Mouse (Mus musculus) spleen, adult 2 months (tissue): ENCODE results near the gene Dmap1.

Source experiments
- CTCF ChIP-seq: fragments of 200-500 bp; IDR thresholded peaks from 2 replicates; pipeline ENCODE4 v1.5.1; 2011; ENCODE audit warnings: mild to moderate bottlenecking, inconsistent platforms; ENCODE audit not compliant: insufficient read depth, insufficient read length, insufficient replicate concordance; ENCODE audit errors: extremely low read depth
- POLR2A ChIP-seq: fragments of 200-500 bp; IDR thresholded peaks from 2 replicates; pipeline ENCODE4 v1.6.1; 2011; ENCODE audit warnings: low read depth, low read length, inconsistent platforms

- TF ChIP-seq CTCF (no peak), POLR2A (no peak)
Measured at GRCm38 (mm10) chr4:117712314-117712713, 30.2 kb upstream of the Dmap1 start.
